Mouse (Mus musculus) cortical plate, adult 2 months (tissue): ENCODE data around the gene Ehd4.

ENCODE experiments used
- CTCF ChIP-seq: fragments of 200-500 bp; IDR thresholded peaks from 2 replicates; pipeline ENCODE4 v1.5.1; 2011; ENCODE audit warnings: mild to moderate bottlenecking, control low read depth, low read length; ENCODE audit not compliant: insufficient read depth; ENCODE audit errors: extremely low read depth
- POLR2A ChIP-seq: fragments of 200-500 bp; IDR thresholded peaks from 2 replicates; pipeline ENCODE4 v1.6.1; 2011; ENCODE audit warnings: mild to moderate bottlenecking, low read length, control low read depth; ENCODE audit not compliant: insufficient read depth; ENCODE audit errors: extremely low read depth

GRCm38 (mm10) chr2:120144390-120144789 lies 10.0 kb downstream of the Ehd4 start:
- no peak for TF ChIP-seq POLR2A
- no peak for TF ChIP-seq CTCF
